Mouse (Mus musculus) thymus, postnatal 4 days (tissue): ENCODE data around the gene Foxq1.

Source experiments
- DNase-seq: peaks from one replicate; pipeline ENCODE4 v3.0.0; 2021

Gene Foxq1

DNA sequence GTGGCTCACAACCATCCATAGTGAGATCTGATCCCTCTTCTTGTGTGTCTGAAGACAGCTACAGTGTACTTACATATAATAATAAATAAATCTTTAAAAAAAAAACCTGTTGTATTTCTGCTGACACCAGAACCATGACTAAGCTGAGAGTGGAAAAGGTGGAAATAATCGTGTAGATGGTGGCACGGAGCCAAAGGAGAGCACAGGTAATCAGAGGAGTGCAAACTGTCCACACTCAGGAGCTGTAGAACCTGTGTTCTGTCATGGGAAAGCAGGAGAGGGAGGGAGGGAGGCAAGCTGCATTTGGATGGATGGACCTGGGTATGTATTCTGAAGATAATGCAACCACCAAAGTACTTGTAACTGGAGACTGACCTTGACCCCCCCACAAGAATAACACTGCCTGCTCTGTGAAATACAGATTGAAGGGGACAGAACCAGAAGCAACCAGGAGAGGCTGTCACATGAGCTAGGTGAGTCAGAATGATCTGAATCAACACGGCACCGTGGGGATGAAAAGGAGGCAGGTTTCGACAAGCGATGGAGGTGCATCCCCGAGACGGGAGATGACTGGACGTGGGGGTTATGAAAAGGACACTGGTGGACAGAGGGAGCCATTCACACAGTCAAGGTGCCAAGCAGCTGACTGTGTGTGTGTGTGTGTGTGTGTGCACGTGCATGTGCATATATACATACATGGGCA, 17.0 kb downstream of the Foxq1 start:
- no peak for DNase-seq

DNA sequence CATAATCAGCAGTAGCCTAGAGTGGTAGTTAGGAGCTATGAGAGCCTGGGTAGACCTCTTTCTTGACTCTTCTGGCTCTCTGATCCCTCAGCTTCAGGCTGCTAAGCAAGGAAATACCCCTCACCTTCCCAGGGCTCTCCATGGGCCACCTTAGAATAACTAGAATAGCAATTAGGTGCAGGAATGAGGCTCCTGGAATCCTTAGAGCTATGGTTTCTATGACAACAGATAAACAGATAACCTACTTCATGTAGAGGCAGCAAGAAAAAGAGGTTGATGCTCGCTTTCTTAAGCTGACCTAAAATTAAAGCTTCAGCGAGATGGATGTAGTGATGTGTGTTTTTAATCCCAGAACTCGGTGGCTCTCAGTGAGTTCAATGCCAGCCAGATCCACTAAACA, 18.7 kb downstream of the Foxq1 start:
- no peak for DNase-seq

- no peak for DNase-seq
These were observed 20.8 kb downstream of the Foxq1 start for GRCm38 (mm10) chr13:31576696-31577095.

- no peak for DNase-seq
These were observed 21.6 kb downstream of the Foxq1 start for GRCm38 (mm10) chr13:31577576-31577975.

GRCm38 (mm10) chr13:31578389-31578788, 22.5 kb downstream of the Foxq1 start:
- no peak for DNase-seq

- peak; percentile 21 for DNase-seq
These were observed 23.9 kb downstream of the Foxq1 start for GRCm38 (mm10) chr13:31579866-31580265.

- DNase-seq: no peak
These were observed 31.4 kb downstream of the Foxq1 start for GRCm38 (mm10) chr13:31587341-31587740.

GRCm38 (mm10) chr13:31599576-31599975, 43.6 kb downstream of the Foxq1 start:
- DNase-seq: no peak

GRCm38 (mm10) chr13:31603964-31604363, 48.0 kb downstream of the Foxq1 start:
- DNase-seq: no peak
